Mouse (Mus musculus) forebrain, embryonic 16.5 days (tissue): ENCODE data around the gene Ano9. TPM values are rescaled to one million over a fixed set of nuclear protein-coding genes. Genes with fewer than 3 reads are reported as not detected.

Source experiments
- ATAC-seq: fragments of 200-750 bp; cut with Nextera tagmentation; 2 replicates; pipeline ENCODE4 v1.8.0; 2017; ENCODE audit warnings: mild to moderate bottlenecking, moderate library complexity
- H3K27ac ChIP-seq: fragments of 300-500 bp; sonication (generic); 2 replicates; pipeline ENCODE4 v1.5.1; 2014; ENCODE audit warnings: low read length, control low read depth
- H3K27me3 ChIP-seq: fragments of 300-500 bp; sonication (generic); replicated peaks from 2 replicates; pipeline ENCODE4 v1.6.1; 2014; ENCODE audit warnings: low read length; ENCODE audit not compliant: control insufficient read depth, insufficient read depth
- H3K36me3 ChIP-seq: fragments of 300-500 bp; sonication (generic); 2 replicates; pipeline ENCODE4 v1.6.1; 2014; ENCODE audit not compliant: control insufficient read depth, insufficient read depth
- H3K4me1 ChIP-seq: fragments of 300-500 bp; sonication (generic); replicated peaks from 2 replicates; pipeline ENCODE4 v1.6.1; 2014; ENCODE audit warnings: low read length; ENCODE audit not compliant: control insufficient read depth, insufficient read depth
- H3K4me2 ChIP-seq: fragments of 300-500 bp; sonication (generic); 2 replicates; pipeline ENCODE4 v1.6.1; 2014; ENCODE audit warnings: mild to moderate bottlenecking, low read length, control low read depth
- H3K4me3 ChIP-seq: fragments of 300-500 bp; sonication (generic); replicated peaks from 2 replicates; pipeline ENCODE4 v1.5.1; 2014; ENCODE audit warnings: mild to moderate bottlenecking, low read length, control low read depth
- H3K9ac ChIP-seq: fragments of 300-500 bp; sonication (generic); replicated peaks from 2 replicates; pipeline ENCODE4 v1.6.1; 2014; ENCODE audit warnings: low read depth, low read length, control low read depth
- H3K9me3 ChIP-seq: fragments of 300-500 bp; sonication (generic); 2 replicates; pipeline ENCODE4 v1.6.1; 2016; ENCODE audit warnings: low read length; ENCODE audit not compliant: control insufficient read depth
- WGBS: fragments of 180-500 bp; shearing (Covaris S2); extraction: QIAGEN DNeasy Blood & Tissue Kit; methylation state at CpG from one replicate; pipeline ENCODE4 v1.1.7; 2014; 5-methylcytosine and 5-hydroxymethylcytosine counted together
- polyA plus RNA-seq: library from polyadenylated mRNA; unstranded; fragments of >200 nt; fragmentation: Nextera tagmentation; extraction: Ambion mirVana; gene quantifications from 2 replicates; pipeline ENCODE4 v1.2.1, GENCODE M21; 2015

Gene Ano9
- 0.21 and 0.22 TPM in 2 replicates for polyA plus RNA-seq

DNA sequence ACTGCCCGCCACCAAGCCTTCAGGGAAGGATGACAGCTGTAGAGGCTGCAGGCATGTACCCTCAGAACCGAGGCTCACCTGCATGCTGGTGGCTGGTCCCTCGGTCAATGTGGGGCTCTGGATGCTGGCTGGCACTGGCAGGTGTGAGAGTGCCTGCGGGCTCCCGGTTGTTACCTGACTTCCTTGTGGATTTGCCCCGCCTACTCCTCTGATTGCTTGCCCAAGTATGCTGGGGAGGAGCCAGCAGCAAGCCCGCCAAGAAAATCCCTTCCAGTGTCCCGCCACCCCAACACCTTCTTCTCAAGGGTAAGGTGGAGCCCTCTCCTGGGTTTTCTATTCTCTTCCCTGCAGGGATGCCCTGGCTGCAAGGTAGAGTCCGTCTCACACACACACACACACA is at the start of gene Ano9:
TSS of gene Ano9 (minus strand) at position 171 of the 400 bp plus-strand sequence.
- H3K36me3 ChIP-seq = no peaks in the 10 kb centered on the region
- H3K4me1 ChIP-seq = no peaks in the 10 kb centered on the region
- peaks cover 3% of the 10 kb centered on the region; the same call in 1 of the 2 replicates for H3K27me3 ChIP-seq
- no peak within 1 kb of the TSS for H3K4me2 ChIP-seq
- WGBS = 12% methylated on average over 9 of the region's 9 CpGs
- H3K9me3 ChIP-seq = no peaks in the 10 kb centered on the region
- no peak within 1 kb of the TSS for H3K9ac ChIP-seq
- no peak within 1 kb of the TSS for H3K27ac ChIP-seq
- H3K4me3 ChIP-seq = no peak within 1 kb of the TSS
- no peak for ATAC-seq

GRCm38 (mm10) chr7:141164850-141165249 is 47.2 kb upstream of the Ano9 start:
- Histone ChIP-seq H3K4me1 (peaks cover 8% of the 10 kb centered on the region), H3K27me3 (no peaks in the 10 kb centered on the region), H3K27ac (no peak overlapping the region), H3K4me3 (no peak overlapping the region), H3K9ac (no peak overlapping the region), H3K9me3 (no peaks in the 10 kb centered on the region), H3K36me3 (peaks cover 2% of the 10 kb centered on the region), H3K4me2 (no peak overlapping the region)
- ATAC-seq = no peak
- WGBS = 92% methylated on average over 6 of the region's 6 CpGs

DNA sequence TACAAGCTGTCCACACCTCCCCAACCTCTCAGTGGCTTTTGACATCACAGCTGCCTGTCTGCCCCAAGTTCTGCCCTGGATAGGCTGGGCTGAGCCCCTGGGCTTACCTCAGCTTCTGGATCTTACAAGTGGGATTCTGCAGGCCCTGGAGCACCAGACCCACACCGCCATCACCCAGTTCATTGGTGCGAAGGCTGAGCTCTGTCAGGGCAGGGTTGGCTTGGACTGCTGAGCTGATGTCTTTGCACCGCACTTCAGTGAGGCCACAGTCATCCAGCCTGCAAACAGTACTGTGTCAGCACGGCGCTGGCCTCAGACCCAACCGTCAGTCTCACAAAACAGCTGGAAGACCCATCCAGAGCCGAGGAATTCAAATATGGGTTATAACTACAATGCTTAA is 46.8 kb upstream of the Ano9 start:
- Histone ChIP-seq H3K4me1 (peaks cover 8% of the 10 kb centered on the region), H3K36me3 (peaks cover 2% of the 10 kb centered on the region), H3K27ac (no peak overlapping the region), H3K4me2 (no peak overlapping the region), H3K9ac (no peak overlapping the region), H3K4me3 (no peak overlapping the region), H3K9me3 (no peaks in the 10 kb centered on the region), H3K27me3 (no peaks in the 10 kb centered on the region)
- WGBS = 93% methylated on average over 7 of the region's 7 CpGs
- no peak for ATAC-seq

DNA sequence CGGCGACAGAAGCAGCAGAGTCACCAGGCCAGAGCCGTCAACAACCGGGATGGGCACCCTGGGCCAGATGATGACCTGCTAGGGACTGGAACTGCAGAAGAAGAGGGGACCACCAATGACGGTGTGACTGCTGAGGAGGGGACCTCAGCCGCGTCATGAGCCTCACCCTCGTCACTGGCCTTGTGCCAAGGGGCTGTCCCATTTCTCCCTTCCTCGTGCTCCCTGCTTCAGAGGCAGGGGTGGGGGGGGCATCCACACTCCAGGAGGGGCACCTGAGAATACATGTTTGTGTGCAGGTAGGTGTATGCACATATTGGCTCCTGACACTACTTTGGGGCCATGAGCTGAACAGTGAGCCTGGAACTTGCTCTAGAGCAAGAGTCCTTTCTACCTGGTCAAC is 37.8 kb upstream of the Ano9 start:
- H3K9me3 ChIP-seq = no peaks in the 10 kb centered on the region
- no peak overlapping the region for H3K4me2 ChIP-seq
- no peak for ATAC-seq
- H3K27me3 ChIP-seq = no peaks in the 10 kb centered on the region
- H3K4me3 ChIP-seq = no peak overlapping the region
- no peak overlapping the region for H3K9ac ChIP-seq
- peaks cover 10% of the 10 kb centered on the region; the same call in 1 of the 2 replicates for H3K36me3 ChIP-seq
- 82% methylated on average over 9 of the region's 9 CpGs for WGBS
- no peak overlapping the region for H3K27ac ChIP-seq
- H3K4me1 ChIP-seq = no peaks in the 10 kb centered on the region

DNA sequence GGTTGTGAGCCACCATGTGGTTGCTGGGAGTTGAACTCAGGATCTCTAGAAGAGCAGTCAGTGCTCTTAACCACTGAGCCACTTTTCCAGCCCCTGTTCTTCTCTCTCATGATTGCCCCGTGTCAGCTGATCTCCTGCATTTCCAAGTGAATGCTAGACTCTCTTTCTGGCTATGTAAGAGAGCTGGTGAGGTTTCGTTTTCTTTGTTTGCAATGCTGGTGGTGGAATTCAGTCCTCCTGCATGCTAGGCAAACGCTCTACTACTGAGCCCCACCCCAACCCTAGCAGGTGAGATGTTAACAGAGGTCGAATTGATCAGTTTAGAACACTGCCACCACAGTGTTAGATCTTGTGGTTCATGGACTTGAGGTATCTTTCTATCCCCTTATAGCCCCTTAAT is 31.0 kb upstream of the Ano9 start:
- no peaks in the 10 kb centered on the region for H3K9me3 ChIP-seq
- no peaks in the 10 kb centered on the region for H3K4me1 ChIP-seq
- no peak overlapping the region for H3K27ac ChIP-seq
- ATAC-seq = no peak
- H3K27me3 ChIP-seq = no peaks in the 10 kb centered on the region
- H3K4me3 ChIP-seq = no peak overlapping the region
- no peak overlapping the region for H3K4me2 ChIP-seq
- H3K9ac ChIP-seq = no peak overlapping the region
- no peaks in the 10 kb centered on the region; the same call in 1 of the 2 replicates for H3K36me3 ChIP-seq
- 72% methylated on average over 4 of the region's 4 CpGs for WGBS

GRCm38 (mm10) chr7:141147044-141147443 is 29.4 kb upstream of the Ano9 start:
- H3K9ac ChIP-seq = no peak overlapping the region
- no peaks in the 10 kb centered on the region for H3K4me1 ChIP-seq
- no peak overlapping the region for H3K27ac ChIP-seq
- H3K9me3 ChIP-seq = no peaks in the 10 kb centered on the region
- no peaks in the 10 kb centered on the region; the same call in 1 of the 2 replicates for H3K36me3 ChIP-seq
- H3K27me3 ChIP-seq = no peaks in the 10 kb centered on the region
- no peak overlapping the region for H3K4me3 ChIP-seq
- no peak for ATAC-seq
- WGBS = 67% methylated on average over 6 of the region's 6 CpGs
- H3K4me2 ChIP-seq = no peak overlapping the region

DNA sequence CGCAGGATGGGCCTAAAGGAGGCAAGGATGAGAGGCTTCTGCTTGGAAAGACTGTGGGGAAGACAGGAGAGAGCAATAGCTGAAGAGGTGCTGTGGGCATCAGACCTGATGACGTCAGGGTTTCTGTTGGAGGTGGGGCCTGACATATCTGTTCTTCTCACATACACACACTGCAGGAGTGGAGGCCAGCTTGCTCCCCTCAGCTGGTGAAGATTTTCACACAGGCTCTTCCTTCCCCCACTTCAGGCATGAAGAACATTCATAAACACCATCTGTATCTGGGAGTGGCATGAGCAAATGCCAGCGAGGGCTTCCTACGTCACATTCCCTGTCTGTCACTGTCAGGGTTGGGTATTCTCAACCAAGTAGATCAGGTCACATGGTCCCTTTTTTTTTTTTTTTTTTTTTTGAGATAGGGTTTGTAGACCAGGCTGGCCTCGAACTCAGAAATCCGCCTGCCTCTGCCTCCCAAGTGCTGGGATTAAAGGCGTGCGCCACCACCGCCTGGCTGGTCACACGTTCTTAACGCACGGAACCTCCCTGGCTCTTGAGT is 28.5 kb upstream of the Ano9 start:
- WGBS = 90% methylated on average over 12 of the region's 12 CpGs
- H3K27me3 ChIP-seq = no peaks in the 10 kb centered on the region
- H3K36me3 ChIP-seq = no peaks in the 10 kb centered on the region; the same call in 1 of the 2 replicates
- H3K9me3 ChIP-seq = no peaks in the 10 kb centered on the region
- ATAC-seq = no peak
- H3K4me1 ChIP-seq = no peaks in the 10 kb centered on the region
- H3K9ac ChIP-seq = no peak overlapping the region
- no peak overlapping the region for H3K4me3 ChIP-seq
- no peak overlapping the region for H3K27ac ChIP-seq
- H3K4me2 ChIP-seq = no peak overlapping the region

DNA sequence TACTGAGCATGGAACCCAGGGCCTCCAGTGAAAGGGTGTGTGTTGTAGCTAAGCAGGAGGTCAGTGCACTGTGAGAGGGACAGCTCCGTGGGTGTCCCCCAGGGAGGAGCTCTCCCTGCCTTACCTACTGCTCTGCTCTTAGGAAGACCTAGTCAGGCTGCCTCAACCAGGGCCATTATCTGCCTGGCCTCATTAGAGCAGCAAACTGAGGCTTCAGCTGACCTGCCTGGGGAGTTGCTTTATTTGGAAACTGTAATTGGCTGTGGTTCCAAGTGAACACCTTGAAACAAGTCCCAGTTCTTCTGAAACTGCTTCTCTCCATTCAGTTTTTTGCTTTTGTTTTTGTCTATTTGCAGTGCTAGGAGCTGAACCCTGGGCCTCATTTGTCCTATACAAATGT is 27.8 kb upstream of the Ano9 start:
- Histone ChIP-seq H3K9ac (no peak overlapping the region), H3K27ac (no peak overlapping the region), H3K4me1 (no peaks in the 10 kb centered on the region), H3K36me3 (no peaks in the 10 kb centered on the region; the same call in 1 of the 2 replicates), H3K27me3 (no peaks in the 10 kb centered on the region), H3K4me2 (no peak overlapping the region), H3K9me3 (no peaks in the 10 kb centered on the region), H3K4me3 (no peak overlapping the region)
- WGBS = 69% methylated on average over 1 of the region's 1 CpGs
- ATAC-seq = no peak

DNA sequence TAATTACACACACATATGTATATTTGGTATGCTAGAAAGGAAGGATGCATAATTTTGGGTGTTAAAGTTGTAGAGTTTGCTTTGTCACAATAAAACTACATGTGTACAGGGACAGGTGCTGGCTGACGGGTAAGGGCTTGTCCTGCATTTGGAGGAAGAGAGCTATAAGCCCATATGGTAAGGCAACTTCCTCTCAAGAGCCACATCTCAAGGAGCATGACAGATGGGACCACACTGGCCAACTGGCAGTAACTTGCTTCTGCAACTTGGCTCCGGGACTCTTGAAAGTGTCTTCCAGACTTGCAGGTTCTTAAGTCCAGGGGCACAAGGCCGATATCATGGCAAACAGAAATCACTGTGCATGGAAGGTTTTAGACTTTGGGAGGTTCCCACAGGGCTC is 27.0 kb upstream of the Ano9 start:
- Histone ChIP-seq H3K4me1 (no peaks in the 10 kb centered on the region), H3K4me3 (no peak overlapping the region), H3K27ac (no peak overlapping the region), H3K9ac (no peak overlapping the region), H3K4me2 (no peak overlapping the region), H3K9me3 (no peaks in the 10 kb centered on the region), H3K36me3 (no peaks in the 10 kb centered on the region; the same call in 1 of the 2 replicates), H3K27me3 (no peaks in the 10 kb centered on the region)
- no peak for ATAC-seq
- 82% methylated on average over 3 of the region's 3 CpGs for WGBS

- Histone ChIP-seq H3K27me3 (no peaks in the 10 kb centered on the region), H3K4me2 (no peak overlapping the region), H3K9ac (no peak overlapping the region), H3K27ac (no peak overlapping the region), H3K4me3 (no peak overlapping the region), H3K9me3 (no peaks in the 10 kb centered on the region), H3K36me3 (no peaks in the 10 kb centered on the region; the same call in 1 of the 2 replicates), H3K4me1 (no peaks in the 10 kb centered on the region)
- WGBS = 72% methylated on average over 2 of the region's 2 CpGs
- no peak for ATAC-seq
Measured at GRCm38 (mm10) chr7:141143861-141144260, 26.3 kb upstream of the Ano9 start.
